ENCODE assay signal across 13 mouse cellular contexts in genomic region chr10:56852484-56852883, GRCm38 (mm10).
"Had no signal": no experiment of that assay in that cellular context is flagged by ENCODE, and none has a peak within 500 bp of the region (broad histone marks: within the 10 kb centered on the region; RNA-seq: fewer than 3 reads in every experiment).

No protein-coding gene starts in this region.

- H3K4me3 ChIP-seq: left cerebral cortex, adult 2 months; midbrain, embryonic 12.5 days; neural tube, embryonic 12.5 days had no signal

- H3K4me1 ChIP-seq: midbrain, embryonic 12.5 days; neural tube, embryonic 12.5 days had no signal

- H3K36me3 ChIP-seq: midbrain, embryonic 12.5 days; neural tube, embryonic 12.5 days had no signal

- DNase-seq: kidney, adult 9 months; kidney, postnatal 14 days; liver; lung, adult 18-20 months; lung, postnatal 36 days; thymus, postnatal 4 days had no signal

- H3K9me3 ChIP-seq: midbrain, embryonic 12.5 days; neural tube, embryonic 12.5 days had no signal

- ATAC-seq: intestine, postnatal 0 days; midbrain, embryonic 16.5 days had no signal

- H3K27me3 ChIP-seq: midbrain, embryonic 12.5 days; neural tube, embryonic 12.5 days had no signal

- H3K27ac ChIP-seq: left cerebral cortex, adult 2 months; liver, embryonic 14.5 days; midbrain, embryonic 12.5 days; neural tube, embryonic 12.5 days; stomach, postnatal 0 days had no signal
